Mouse (Mus musculus) gastrocnemius, postnatal 25 days (tissue): Measurements from ENCODE around the gene Tada2b. TPM values are rescaled to one million over a fixed set of nuclear protein-coding genes. Genes with fewer than 3 reads are reported as not detected.

Experiments
- DNase-seq: peaks from one replicate; pipeline ENCODE4 v3.0.0; 2022
- total RNA-seq, 2 experiments: library from RNA; stranded (reverse); gene quantifications; 1 replicate in 1 of 2; 2 replicates in 1 of 2; pipeline ENCODE4 v1.2.3; 2021

Gene Tada2b
- total RNA-seq, 2 experiments from 2014 or later = 10.5 to 11.6 TPM

DNA sequence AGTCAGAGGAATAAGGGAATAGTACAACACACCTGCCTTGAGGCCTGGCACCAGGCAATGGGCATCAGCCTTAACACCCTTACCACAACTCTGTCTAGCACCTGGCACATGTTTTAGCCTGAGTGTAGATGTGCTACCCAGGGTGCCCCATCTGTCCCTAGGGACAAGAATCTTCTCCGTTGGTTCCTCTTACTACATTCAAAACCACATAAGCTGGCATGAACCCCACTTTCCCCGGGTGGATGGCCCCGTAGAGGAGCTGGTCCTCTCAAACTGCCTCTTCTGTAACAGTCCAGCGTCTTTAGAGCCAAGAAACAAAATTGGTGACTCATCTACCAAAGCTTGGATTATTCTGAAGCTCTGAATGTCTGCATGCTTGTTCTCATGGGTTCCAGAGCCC, 3.7 kb downstream of the Tada2b start:
- DNase-seq = no peak

DNA sequence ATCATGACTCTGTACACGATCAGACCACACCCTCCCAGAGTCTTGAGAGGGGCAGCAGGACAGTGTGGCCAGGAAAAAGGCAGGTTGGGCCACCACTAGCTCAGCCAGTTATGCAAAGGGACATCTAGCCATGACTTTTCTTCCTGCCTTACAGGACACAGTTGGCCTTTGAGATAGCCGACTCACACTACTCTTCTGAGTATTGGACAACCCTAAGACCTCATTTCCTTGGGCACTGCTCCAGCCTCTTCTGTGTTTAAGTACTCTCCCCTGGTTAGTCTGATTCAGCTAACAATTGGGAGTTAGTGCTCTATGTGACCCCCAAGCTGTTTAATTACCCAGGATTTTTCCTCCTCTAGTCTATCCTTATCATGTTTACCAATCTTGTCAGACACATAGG, 4.3 kb downstream of the Tada2b start:
- no peak for DNase-seq

DNA sequence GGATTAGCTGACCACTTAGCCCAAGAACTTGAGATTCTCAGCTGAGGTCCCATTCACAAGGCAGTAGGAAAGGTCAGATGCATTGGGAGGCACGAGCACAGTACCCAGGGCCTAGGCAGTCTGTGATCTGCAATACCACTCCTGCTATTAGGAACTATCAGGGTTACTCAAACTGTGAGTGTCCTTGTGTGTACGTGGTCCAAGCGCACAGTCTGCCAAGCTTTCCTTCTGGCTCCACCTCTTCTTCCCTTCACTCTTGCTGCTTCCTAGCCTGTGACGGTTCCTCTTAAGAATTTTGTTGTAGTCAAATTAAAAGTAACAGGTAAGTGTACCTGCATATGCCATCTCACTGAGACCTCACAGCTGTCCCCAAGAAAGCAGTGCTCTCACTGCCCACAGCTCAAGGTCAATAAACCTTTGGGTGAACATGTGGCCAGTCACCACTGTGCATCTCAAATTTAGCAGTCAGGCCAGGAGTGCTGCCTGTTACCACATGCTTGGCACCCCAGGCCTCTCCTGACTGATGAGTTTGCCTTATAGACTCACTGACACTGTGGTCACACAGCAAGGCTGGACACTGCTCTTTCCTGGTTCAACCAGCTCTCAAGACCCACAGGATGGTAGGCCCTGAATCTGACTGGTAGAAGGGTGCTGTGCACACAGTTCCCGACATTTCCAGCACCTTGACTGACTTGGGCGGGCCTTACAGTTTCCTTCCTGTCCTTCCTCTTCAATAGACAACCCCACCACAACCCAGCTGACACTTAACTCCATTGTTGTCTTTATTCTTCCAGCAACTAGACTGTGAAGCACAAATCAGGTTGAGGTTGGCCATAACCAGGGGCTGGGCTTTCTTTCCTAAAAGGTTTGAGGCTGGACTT, 5.3 kb downstream of the Tada2b start:
- DNase-seq = no peak

DNA sequence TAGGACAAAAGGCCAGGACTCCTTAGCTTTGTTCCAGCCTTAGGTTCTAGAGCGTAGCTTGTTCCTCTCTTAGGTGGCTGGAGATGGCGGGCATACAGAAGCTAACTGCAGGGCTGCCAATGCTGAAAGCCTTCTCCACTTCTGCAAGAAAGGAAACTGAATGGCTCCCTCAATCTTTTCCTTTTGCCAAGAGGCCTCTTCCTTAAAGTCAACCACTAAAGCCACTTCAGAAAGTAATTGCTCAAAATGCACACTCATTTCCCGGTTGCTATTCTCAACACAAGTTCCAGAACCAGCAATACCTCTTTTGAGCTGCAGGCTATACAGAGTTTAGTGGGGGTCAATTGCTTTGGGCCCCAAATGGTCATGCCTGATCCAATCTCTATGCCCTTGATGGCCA, 6.6 kb downstream of the Tada2b start:
- no peak for DNase-seq

DNA sequence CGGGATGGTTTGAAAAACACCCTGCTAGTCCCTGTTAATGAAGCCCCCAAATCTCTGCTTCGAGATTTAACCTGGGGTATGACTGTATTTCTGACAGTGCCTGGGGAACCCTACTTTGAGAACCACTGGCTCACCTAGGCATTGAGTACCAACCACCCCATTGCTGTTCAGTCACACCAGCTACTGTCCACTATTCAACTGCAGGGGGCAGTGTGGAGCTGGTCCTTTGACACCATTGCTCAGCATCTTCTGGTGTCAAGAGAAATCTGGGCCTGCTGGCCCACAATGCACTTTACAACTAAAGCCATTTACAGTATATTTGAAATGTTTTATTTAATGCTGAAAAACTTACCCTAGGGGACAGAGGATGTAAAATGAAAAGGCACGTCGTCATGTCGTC, 9.8 kb downstream of the Tada2b start:
- DNase-seq = peak; percentile 31

DNA sequence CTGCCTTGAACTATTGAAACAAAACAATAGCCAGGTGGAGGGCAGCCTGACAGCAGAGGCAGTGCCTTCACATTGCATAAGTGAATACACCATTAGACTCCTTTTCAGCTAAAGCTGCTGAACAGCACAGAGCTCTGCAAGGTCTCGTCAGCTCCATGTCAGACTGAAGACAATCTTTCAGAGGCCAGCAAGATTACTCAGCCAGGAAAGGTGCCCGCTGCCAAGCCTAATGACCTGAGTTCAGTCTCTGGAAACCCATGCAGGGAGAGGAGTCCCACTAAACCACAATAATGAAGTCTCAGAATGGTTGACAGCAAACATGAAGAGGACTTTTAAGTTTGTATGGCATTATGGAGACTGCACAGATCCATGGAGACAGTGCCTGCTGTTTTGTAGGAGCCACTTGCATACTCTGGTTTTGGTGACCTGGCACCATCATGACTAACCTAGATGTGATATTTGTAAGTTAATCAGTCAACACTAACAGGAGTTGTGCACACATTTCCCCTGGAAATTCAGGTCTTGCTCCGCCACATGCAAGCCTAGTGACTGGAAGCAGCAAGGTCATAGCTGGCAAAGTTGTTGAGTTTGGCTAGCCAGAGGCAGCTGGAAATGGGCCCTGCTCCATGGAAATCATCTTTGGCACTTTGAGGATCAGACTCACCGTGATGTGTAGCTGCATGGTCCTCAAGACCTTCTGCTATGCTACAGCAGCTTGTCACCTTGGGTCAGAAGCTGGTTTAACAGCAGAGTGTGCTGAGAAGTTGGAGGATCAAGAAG, 11.0 kb downstream of the Tada2b start:
- DNase-seq = no peak

DNA sequence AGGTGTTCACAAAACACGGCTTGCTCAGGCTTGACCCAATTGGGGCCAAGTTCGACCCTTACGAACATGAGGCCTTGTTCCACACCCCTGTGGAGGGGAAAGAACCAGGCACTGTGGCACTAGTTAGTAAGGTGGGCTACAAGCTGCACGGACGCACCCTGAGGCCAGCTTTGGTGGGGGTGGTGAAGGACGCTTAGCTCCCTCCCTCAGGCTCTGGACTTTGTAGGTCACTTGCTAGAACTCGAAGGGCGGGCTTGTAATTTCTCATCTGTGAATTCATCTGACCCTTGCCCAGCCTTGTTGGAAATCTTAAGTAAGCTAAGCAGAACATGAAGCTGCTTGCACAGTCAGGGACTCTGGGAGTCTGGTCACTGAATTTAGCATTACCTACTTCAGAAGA, 12.9 kb downstream of the Tada2b start:
- DNase-seq = no peak

DNA sequence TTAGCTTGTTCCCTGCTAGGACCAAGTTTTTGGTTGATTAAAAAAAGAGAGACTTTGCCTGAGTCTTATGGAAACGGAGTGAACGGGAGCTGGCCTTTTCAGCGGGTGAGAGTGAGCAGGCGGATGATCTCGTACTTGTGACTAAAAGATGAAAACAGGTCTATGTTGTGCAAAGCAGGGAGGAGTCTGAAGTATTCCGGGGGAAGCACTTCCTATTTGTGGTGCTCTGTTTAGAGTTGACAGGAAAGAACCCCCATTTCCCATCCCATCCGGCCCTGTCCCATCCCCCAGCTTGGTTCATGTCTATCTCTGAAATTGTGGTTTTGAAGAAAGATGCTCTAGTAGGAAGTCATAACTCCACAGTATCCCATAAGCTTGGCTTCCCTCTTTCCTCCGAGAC, 18.2 kb downstream of the Tada2b start:
- DNase-seq = no peak

DNA sequence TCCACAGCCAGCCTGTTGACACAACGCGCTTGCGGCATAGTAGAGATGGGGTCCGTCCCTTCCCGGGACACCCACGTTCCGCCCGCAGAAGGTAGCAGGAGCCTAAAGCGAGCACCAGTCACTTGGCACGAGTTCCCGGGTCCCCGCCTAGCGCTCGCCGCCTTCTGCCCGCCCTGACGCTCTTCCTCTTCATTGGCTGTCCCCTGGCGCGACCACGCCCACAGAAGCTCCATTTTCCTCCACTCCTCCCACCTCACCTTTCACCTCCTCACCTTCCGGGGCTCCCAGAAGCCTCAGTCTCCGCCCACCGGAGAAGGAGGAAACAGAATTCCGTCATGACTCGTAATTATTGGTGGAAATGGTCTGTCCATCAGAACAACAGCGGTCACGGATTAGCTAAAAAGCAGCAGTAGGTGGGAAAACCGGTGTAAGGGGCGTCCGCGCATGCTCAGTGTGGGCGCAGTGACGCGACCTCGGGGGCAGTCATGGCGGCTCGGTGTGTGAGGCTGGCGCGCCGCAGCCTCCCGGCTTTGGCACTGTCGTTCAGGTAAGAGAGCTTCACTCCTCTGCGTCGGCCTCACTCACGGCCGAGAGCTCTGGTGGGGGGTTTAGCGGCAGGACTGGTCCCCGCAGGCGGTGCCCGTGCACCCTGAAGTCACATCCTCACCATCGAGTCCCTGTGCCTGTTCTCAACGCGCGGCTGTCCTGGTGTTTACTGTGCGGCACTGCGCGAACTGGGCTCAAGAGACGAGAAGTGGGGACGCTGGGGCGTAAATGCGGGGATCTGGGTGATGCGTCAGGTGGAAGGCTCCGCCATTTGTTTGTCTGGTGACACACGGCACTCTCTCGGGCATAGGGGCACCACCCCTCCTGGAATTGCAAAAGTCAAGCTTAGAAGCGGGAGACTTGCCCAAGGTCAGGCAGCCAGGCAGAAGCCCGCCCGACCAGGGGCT, 19.1 kb downstream of the Tada2b start, which contains the start of gene Grpel1:
TSS of gene Grpel1 (plus strand) at position 290 of the 953 bp plus-strand sequence.
- peak; percentile 98 for DNase-seq

DNA sequence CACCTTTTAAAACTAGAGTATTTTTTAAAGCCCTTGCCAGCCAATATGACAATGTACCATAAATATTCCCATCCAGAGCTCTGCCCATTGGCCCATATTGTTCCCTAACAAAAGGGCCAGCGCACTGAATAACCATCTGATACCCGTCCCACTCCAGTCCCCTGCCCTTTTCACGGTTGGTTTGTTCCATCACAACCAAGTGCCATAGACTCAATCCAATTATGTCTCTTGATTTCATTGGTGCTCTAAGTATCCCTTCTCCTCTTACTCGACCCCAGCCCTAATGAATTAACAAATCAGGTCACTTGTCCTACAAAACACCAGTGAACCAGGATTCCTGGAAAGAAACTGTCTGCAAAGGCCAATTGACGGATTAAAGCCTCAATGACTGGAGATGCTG, 20.7 kb downstream of the Tada2b start:
- no peak for DNase-seq

DNA sequence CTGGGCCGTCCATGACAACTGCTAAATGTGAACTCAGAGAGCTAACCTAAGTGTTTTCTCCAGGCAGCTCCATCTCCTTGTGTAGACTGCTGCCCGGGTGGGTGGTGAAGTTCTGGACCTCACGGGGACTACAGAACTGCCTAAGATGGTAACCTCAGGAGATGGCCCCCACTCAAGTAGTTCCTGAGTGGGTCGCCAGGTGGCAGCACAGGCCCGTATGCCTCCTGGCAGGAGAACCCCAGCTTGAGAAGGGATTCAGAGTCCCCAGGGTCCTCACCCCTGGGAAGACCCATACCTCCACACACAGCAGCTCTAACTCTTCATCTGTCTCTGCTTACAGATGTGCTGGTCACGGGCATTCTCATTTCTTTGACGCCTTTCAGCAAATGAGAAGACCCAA, 21.3 kb downstream of the Tada2b start:
- DNase-seq = peak; percentile 56

DNA sequence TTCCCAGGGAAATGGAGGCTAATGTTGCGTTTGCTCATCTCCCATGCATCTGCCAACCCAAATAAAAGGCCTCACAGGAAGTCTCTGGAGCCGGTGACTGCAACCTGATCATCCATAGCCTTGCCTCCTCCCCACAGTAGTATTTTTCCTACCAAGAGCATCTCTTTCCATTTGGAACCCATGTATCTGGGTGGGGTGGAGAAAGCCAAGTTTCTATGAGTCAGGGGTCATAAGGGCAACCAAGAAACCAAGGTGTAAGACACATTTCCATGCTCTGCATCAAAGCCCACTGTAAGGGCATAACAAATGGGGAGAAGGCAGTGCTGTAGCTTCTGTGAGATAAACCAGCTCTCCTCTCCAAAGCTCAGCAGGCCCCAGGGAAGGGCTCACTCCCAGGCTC, 22.9 kb downstream of the Tada2b start:
- no peak for DNase-seq

DNA sequence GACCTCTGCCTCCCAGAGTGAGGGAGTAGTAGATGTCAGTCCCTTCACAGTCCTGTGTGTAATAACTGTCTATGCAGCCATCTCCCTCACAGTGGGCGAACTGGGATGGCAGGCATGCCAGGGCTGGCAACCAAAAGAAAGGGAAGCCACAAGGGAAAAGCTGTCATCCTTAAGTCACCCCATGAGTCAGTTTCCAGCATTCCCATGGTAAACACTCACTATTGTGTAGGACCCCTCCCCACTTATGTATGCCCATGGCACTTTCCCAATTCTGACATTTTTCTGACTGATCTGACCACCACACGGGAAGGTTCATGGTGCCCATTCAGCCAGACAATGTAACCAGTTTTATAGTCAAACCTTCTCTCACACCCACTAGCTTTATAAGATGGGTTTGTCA, 23.4 kb downstream of the Tada2b start:
- no peak for DNase-seq

DNA sequence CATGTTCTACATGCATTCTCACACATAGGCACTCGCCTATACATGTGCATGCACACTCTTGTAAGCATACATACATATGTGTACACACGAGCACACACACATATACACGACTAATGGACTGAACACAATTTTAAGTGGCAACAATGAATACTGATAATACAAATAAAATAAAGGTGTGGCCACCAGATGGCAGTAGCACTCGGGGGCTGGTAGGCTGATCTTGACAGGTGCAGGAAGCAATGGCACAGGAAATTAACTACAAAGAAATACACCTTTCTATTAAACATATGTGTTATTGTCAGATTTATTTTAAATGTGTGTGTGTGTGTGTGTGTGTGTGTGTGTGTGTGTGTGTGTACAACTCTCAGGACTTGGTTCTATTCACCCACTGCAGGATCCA, 25.2 kb downstream of the Tada2b start:
- DNase-seq = no peak

DNA sequence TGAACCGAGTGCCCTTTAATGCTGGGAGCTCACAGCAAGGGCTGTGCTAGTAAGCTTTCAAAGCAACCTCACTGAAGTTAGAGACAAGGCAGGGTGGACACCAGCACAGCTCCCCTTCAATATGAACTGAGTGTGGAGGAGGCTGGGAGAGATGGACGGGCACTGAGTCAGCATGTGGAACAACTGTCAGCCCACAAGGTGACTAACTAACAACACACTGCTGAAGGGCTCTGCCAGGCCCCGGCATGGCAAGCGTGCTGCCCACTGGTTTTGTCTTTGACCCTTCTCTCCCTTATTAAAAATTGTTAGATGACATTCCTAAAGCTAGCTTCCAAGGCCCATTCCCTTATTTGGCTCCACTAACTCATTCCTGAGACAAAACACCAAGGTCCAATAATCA, 26.4 kb downstream of the Tada2b start:
- no peak for DNase-seq

DNA sequence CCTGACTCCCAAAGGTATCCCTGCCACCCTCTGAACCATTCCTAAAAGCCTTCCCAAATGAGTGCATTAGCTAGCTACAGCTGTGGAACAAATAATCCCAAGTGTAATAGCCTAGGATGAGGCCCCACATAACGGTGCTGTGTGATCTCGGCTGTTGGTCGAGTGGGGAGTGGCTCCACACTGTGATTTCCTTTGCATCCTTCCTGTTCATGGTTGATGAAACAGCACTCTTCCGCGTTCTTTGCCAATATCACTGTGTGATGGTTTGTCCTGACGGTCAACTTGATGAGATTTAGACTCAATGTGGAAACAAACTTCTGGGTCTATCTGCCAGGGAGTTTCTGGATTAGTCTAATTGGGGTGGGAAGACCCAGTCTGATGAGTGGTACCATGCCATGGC, 31.3 kb downstream of the Tada2b start:
- DNase-seq = no peak

DNA sequence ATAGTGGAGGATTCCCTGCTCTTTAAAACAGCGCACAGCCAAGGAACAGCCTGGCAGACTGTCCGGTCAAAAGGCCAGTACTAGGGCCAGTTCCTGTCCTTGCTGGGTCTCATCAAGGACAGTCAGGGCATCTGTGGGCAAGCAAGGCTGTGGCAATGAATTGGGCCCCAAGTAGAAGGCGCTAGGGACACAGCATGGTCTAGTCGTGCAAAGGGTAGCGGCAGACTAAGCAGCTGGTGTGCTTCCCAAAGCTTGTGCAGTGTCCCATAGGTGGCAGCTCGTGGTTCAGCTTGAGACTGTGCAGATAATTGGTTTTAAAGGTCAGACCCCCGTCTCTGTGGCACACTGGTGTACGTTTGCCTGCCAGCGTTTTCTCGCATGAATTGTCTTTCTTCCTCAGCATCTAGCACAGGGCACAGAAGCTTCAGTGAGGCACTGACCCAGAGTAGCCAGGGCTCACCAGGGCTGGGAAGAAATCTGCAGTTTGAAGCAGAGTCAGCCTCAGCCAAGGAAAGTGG, 32.2 kb downstream of the Tada2b start:
- no peak for DNase-seq

DNA sequence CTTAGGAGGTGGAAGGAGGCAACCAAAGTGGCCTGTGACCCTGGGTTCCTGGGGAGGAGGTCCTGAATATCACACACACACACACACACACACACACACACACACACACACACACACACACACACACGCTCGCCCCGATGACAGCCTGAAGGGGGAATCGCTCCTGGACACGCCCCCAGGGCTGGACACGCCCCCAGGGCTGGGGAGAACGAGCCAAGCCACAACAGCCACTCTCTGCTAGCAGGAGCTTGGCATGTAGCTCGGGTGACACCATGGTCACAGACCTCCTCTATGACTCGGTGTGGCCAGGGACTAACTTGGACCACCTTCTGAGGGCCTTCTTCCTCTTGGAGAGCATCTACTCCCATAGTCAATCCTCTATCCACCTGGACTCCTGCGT, 33.0 kb downstream of the Tada2b start:
- DNase-seq = no peak

DNA sequence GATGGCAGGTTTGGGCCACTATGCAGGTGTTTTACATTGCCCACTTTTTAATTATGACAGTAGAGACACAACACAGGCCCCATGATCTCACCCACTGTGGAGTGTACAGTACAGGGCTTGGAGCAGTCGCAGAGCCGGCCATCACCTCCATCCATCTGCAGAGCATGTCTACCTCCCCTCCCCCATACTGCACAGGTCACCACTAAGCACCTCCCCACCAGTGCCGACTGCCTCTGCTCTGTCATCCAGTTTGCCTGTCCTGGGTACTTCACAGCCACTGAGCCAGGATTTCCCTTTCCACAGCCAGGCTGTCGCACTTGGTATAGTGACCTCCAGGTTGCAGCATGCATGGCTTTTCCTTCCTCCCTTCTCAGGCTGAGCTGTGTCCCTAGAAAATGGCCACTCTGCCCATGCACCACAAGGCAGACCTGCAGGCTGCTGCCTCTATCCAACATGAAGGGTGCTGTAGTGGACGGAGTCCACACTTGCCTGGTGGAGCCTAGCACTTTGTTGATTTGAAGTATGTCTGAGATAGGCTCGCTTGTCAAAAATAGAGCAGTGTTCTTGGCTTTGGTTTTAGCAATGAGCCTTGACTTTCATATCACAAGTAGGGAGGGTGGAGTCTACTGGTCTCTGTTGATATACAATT, 34.3 kb downstream of the Tada2b start:
- no peak for DNase-seq

DNA sequence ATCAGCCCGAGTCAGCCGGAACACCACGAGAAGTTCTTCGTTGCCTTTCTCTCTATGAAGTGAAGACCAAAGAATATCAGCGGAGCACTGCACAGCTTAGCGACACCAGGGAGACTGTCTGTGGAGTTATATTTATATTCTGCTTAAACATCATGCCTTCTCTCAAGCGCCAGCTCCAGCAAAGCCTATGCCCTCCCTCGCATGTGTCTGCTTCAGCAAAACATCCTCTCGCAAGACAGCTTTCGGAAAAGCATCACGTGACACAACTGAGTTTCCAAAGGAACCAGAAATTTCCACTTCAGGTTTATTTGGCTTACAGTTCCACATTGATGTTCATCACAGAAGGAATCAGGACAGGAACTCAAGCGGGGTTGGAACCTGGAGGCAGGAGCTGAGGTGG, 36.2 kb downstream of the Tada2b start:
- no peak for DNase-seq

DNA sequence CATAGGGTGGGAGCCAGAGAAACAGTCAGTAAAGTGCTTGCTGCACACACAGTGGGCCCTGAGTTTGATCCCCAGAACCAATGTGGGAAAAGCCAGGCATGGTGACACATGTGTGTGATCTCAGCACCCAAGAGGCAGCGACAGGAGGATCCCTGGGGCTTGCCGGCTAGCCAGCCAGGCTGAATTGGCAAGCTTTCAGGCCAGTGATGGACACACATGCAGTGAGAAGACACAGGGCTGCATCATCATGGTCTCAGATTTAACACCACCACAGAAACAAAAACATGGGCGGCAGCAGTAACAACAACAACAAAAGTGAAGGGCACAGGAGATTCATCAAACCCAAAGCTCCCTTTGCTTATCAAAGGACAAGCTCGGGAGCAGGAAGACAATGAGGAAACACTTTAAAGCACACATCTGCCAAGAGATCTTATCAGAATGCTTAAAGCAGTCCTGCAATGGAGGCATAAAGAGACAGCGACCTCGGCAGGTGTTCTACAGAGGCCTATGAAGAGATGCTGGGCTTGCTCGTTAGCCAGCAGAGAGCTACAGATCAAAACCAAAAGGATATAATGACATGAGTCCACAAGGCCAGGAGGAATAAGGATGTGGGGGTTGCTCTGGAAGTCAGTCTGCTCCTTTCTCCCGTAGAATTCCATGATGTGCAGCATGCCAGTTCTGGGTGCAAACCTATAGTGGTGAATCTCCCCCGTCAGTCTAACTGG, 37.8 kb downstream of the Tada2b start:
- DNase-seq = no peak
